Mouse (Mus musculus): ENCODE results near the gene Aldh16a1.
"Not testable (repeated sequence)": the region's sequence is repeated elsewhere in the genome, so short reads cannot be mapped to it uniquely, and the experiment has no call there.

Aldh16a1 gene

GRCm38 (mm10) chr7:45134544-45135026, 19.8 kb downstream of the Aldh16a1 start:
- DNase-seq (ENCODE audit: low read depth, low spot score): peak; percentile 88

- no peak for DNase-seq (ENCODE audit: low read depth, low spot score)
Observed at GRCm38 (mm10) chr7:45133446-45134159, 20.8 kb downstream of the Aldh16a1 start.

- no peak for DNase-seq (ENCODE audit: low read depth, low spot score)
Observed at GRCm38 (mm10) chr7:45131850-45132249, 22.5 kb downstream of the Aldh16a1 start.

- DNase-seq (ENCODE audit: low read depth, low spot score): no peak
Observed at GRCm38 (mm10) chr7:45129776-45130512, 24.4 kb downstream of the Aldh16a1 start.

- no peak for DNase-seq (ENCODE audit: low read depth, low spot score)
Observed at GRCm38 (mm10) chr7:45129318-45129717, 25.1 kb downstream of the Aldh16a1 start.

GRCm38 (mm10) chr7:45128624-45129246, 25.6 kb downstream of the Aldh16a1 start, which contains the start of gene Rpl13a:
Gene Rpl13a, minus strand, starts transcription at chr7:45128761.
- peak; percentile 96 for DNase-seq (ENCODE audit: low read depth, low spot score)

GRCm38 (mm10) chr7:45127700-45128224, 26.6 kb downstream of the Aldh16a1 start:
- DNase-seq (ENCODE audit: low read depth, low spot score): no peak

GRCm38 (mm10) chr7:45126844-45127699, 27.3 kb downstream of the Aldh16a1 start:
- no peak for DNase-seq (ENCODE audit: low read depth, low spot score)

- DNase-seq (ENCODE audit: low read depth, low spot score): no peak
Observed at GRCm38 (mm10) chr7:45126147-45126843, 28.1 kb downstream of the Aldh16a1 start.

GRCm38 (mm10) chr7:45125649-45126048, 28.7 kb downstream of the Aldh16a1 start:
- DNase-seq (ENCODE audit: low read depth, low spot score): not testable (repeated sequence)

GRCm38 (mm10) chr7:45125144-45125600, 29.2 kb downstream of the Aldh16a1 start:
- DNase-seq (ENCODE audit: low read depth, low spot score): no peak

GRCm38 (mm10) chr7:45124224-45125143, 29.9 kb downstream of the Aldh16a1 start, which contains the start of gene Rps11:
Gene Rps11, minus strand, starts transcription at chr7:45124439.
- peak; percentile 95 for DNase-seq (ENCODE audit: low read depth, low spot score)

- no peak for DNase-seq (ENCODE audit: low read depth, low spot score)
Observed at GRCm38 (mm10) chr7:45123186-45123570, 31.2 kb downstream of the Aldh16a1 start.

- DNase-seq (ENCODE audit: low read depth, low spot score): no peak
Observed at GRCm38 (mm10) chr7:45122561-45123185, 31.7 kb downstream of the Aldh16a1 start.

GRCm38 (mm10) chr7:45121966-45122365, 32.4 kb downstream of the Aldh16a1 start:
- no peak for DNase-seq (ENCODE audit: low read depth, low spot score)

- no peak for DNase-seq (ENCODE audit: low read depth, low spot score)
Observed at GRCm38 (mm10) chr7:45121404-45121803, 33.0 kb downstream of the Aldh16a1 start.

- DNase-seq (ENCODE audit: low read depth, low spot score): no peak
Observed at GRCm38 (mm10) chr7:45119780-45120709, 34.3 kb downstream of the Aldh16a1 start.

- DNase-seq (ENCODE audit: low read depth, low spot score): no peak
Observed at GRCm38 (mm10) chr7:45118336-45118735, 36.0 kb downstream of the Aldh16a1 start.
